Mouse (Mus musculus): ENCODE measurements around the gene Efna5. TPM values are rescaled to one million over a fixed set of nuclear protein-coding genes. Genes with fewer than 3 reads are reported as not detected.

Efna5 gene
- polyA plus RNA-seq, 1 experiment from 2014 or later, result 32.9 TPM

DNA sequence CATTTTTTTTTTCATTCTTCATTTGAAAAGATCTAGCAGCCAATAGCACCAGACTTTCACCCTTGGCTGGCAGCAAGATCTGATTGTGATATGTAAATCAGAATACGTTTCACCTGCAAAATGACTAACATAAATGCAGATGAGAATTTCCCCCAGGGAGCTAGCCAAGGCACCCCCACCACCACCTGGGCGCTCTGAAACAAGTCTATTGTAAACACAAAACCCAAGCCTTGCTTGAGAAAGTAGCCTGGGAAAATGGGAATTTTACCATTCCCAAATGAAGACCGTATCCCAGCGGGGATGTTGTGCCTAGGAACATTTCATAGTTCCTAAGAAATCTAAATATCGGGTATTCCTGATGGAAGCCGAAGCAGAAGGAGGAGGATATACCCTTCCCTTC is 92.3 kb downstream of the Efna5 start:
- no peaks in the 10 kb centered on the region for H3K36me3 ChIP-seq (ENCODE audit: control insufficient read depth, insufficient read depth, low read length)
- H3K4me2 ChIP-seq (ENCODE audit: low read depth, severe bottlenecking), result no peak overlapping the region
- no peaks in the 10 kb centered on the region for H3K9me3 ChIP-seq (ENCODE audit: control insufficient read depth, low read length)
- ATAC-seq (ENCODE audit: insufficient number of reproducible peaks, low FRiP score, low TSS enrichment, low read depth) (no peak), DNase-seq (ENCODE audit: low spot score) (no peak)
- H3K27ac ChIP-seq (replicated peaks; ENCODE audit: low read depth, low read length), result no peak overlapping the region
- H3K4me1 ChIP-seq (ENCODE audit: control insufficient read depth, insufficient read depth, low read length), result peaks cover 10% of the 10 kb centered on the region
- no peak overlapping the region for H3K9ac ChIP-seq (ENCODE audit: low read length)
- WGBS, result 62% methylated on average over 6 of the region's 6 CpGs
- no peaks in the 10 kb centered on the region for H3K27me3 ChIP-seq (ENCODE audit: control insufficient read depth, insufficient read depth, low read length)
- H3K4me3 ChIP-seq (ENCODE audit: low read depth, low read length), result no peak overlapping the region

DNA sequence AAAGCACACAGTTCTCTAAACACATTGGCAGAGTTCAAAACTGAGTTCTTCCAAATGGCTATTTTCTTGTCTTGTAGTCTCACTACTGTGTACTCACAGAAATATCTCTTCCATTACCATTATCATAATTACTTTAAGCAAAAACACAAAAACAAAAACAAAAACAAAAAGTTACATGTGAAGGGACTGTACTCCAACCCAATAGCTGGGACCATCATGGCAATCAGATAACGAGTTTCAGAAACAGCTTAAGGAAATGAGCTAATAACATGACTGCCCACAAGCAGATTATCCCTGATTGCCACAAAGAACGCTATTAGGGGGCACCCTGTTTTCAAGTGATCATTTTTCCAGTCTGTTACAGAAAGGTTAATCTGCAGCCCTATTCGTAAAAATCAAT is 93.3 kb downstream of the Efna5 start:
- Histone ChIP-seq H3K27ac (replicated peaks; ENCODE audit: low read depth, low read length) (no peak overlapping the region), H3K9me3 (ENCODE audit: control insufficient read depth, low read length) (no peaks in the 10 kb centered on the region), H3K36me3 (ENCODE audit: control insufficient read depth, insufficient read depth, low read length) (no peaks in the 10 kb centered on the region), H3K4me1 (ENCODE audit: control insufficient read depth, insufficient read depth, low read length) (peaks cover 19% of the 10 kb centered on the region), H3K27me3 (ENCODE audit: control insufficient read depth, insufficient read depth, low read length) (no peaks in the 10 kb centered on the region), H3K4me2 (ENCODE audit: low read depth, severe bottlenecking) (no peak overlapping the region), H3K4me3 (ENCODE audit: low read depth, low read length) (no peak overlapping the region), H3K9ac (ENCODE audit: low read length) (no peak overlapping the region)
- no peak for DNase-seq (ENCODE audit: low spot score)
- WGBS, result 25% methylated on average over 3 of the region's 3 CpGs
- no peak for ATAC-seq (ENCODE audit: insufficient number of reproducible peaks, low FRiP score, low TSS enrichment, low read depth)

DNA sequence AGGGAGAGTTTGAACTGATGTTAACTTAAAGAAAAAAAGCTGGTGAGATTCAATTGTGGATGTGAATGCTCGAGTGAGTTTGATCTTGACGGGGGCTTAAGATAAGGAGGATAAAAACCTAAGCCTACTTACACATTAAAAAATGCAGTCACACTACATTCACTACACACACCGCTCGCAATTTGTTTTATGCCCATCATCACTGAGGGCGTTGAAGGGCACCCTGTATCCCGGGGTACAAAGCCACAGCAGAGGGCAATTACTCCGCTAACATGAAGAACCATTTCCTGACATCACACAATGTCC is 94.6 kb downstream of the Efna5 start:
- Histone ChIP-seq H3K4me1 (ENCODE audit: control insufficient read depth, insufficient read depth, low read length) (peaks cover 20% of the 10 kb centered on the region), H3K9ac (ENCODE audit: low read length) (no peak overlapping the region), H3K27ac (replicated peaks; ENCODE audit: low read depth, low read length) (no peak overlapping the region), H3K4me3 (ENCODE audit: low read depth, low read length) (no peak overlapping the region), H3K4me2 (ENCODE audit: low read depth, severe bottlenecking) (no peak overlapping the region), H3K9me3 (ENCODE audit: control insufficient read depth, low read length) (no peaks in the 10 kb centered on the region), H3K36me3 (ENCODE audit: control insufficient read depth, insufficient read depth, low read length) (no peaks in the 10 kb centered on the region), H3K27me3 (ENCODE audit: control insufficient read depth, insufficient read depth, low read length) (no peaks in the 10 kb centered on the region)
- ATAC-seq (ENCODE audit: insufficient number of reproducible peaks, low FRiP score, low TSS enrichment, low read depth) (no peak), DNase-seq (ENCODE audit: low spot score) (no peak)
- 56% methylated on average over 7 of the region's 7 CpGs for WGBS

DNA sequence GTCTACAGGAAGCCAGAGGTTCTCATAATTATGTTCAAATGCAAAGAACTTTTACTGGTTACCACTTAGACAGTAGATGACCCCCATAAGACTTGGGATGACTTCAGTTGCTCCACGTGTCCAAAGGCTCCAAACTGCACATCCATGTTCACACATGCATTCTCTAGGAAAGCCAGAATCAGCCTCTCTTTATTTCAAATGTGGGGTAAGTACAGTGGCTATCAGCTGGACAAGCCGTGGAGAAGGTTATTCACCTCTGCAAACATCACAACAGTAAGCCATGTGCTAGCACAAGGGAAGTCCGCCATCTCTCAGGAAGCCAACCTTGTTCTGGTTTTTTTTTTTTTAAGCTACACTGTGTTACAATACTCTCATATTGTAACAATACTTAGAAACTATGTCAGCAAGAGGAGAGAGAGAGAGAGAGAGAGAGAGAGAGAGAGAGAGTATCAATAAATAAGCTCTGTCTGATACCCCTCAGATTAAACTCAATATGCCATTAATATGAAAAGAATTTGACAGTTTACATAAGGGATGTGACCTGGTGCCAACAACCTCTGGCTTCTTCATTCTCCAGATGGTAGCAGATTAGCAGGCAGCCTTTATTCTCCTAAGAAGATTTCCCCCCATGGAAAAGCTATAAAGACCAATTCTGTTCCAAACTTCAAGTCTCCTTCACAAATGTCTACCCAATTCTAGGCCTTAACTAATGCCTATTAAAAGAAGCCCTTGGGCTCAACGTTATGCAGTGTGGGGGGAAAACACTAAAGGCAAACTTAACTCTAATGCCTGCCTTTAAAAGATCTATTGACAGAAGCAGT is 95.1 kb downstream of the Efna5 start:
- H3K4me3 ChIP-seq (ENCODE audit: low read depth, low read length), result no peak overlapping the region
- no peaks in the 10 kb centered on the region for H3K9me3 ChIP-seq (ENCODE audit: control insufficient read depth, low read length)
- H3K4me1 ChIP-seq (ENCODE audit: control insufficient read depth, insufficient read depth, low read length), result peaks cover 22% of the 10 kb centered on the region
- H3K27ac ChIP-seq (replicated peaks; ENCODE audit: low read depth, low read length), result no peak overlapping the region
- ATAC-seq (ENCODE audit: insufficient number of reproducible peaks, low FRiP score, low TSS enrichment, low read depth) (no peak), DNase-seq (ENCODE audit: low spot score) (no peak)
- H3K9ac ChIP-seq (ENCODE audit: low read length), result no peak overlapping the region
- 65% methylated on average over 4 of the region's 4 CpGs for WGBS
- H3K36me3 ChIP-seq (ENCODE audit: control insufficient read depth, insufficient read depth, low read length), result no peaks in the 10 kb centered on the region
- no peak overlapping the region for H3K4me2 ChIP-seq (ENCODE audit: low read depth, severe bottlenecking)
- H3K27me3 ChIP-seq (ENCODE audit: control insufficient read depth, insufficient read depth, low read length), result no peaks in the 10 kb centered on the region

DNA sequence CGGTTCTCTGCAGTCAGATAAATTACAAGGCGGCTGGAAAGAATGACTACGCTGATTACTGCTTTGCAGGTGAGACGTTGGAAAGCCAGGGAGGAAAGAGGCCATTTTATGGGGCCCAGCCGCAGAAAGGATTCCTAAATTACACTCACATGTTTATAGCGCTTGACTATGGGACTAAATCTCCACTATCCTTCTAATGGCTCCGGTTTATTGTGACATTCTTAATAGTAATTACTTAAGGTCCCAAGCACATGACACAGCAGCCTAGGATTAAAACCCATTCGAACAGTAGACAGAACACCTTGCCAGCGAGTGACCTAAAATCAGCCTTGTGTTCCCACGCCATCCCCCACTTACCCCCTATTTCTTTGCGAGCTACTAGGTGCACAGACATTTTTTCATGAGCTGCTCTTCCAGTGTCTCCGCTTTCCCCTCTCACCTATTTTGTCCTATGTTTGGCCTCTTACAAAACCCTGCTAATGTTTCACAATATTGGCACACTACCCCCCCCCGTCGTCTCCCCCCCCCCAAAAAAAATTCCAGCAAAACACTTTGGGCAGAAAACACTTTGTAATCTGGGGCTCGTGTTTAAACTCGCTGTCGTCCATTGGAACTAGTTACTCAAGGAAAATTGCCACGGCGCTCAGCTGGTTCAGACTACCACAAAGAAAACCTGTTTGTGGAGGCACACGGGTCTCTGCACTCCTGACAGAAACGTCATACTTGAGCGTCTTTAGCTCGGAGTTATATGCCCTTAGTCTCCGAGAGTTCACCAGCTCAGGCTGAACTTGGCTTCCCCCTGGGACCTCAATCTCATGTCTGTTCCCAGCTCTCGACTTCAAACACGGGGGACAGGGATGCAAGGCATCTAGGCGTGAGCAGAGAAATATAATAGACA is 96.6 kb downstream of the Efna5 start:
- Histone ChIP-seq H3K9ac (ENCODE audit: low read length) (no peak overlapping the region), H3K4me2 (ENCODE audit: low read depth, severe bottlenecking) (peak overlapping the region; percentile 35), H3K27me3 (ENCODE audit: control insufficient read depth, insufficient read depth, low read length) (no peaks in the 10 kb centered on the region), H3K36me3 (ENCODE audit: control insufficient read depth, insufficient read depth, low read length) (no peaks in the 10 kb centered on the region), H3K27ac (replicated peaks; ENCODE audit: low read depth, low read length) (no peak overlapping the region), H3K4me3 (ENCODE audit: low read depth, low read length) (0 out of 2 replicates have a peak overlapping the region, but pooled peaks have one; percentile 10), H3K4me1 (ENCODE audit: control insufficient read depth, insufficient read depth, low read length) (peaks cover 25% of the 10 kb centered on the region), H3K9me3 (ENCODE audit: control insufficient read depth, low read length) (no peaks in the 10 kb centered on the region)
- ATAC-seq (ENCODE audit: insufficient number of reproducible peaks, low FRiP score, low TSS enrichment, low read depth), result peak; percentile 58
- DNase-seq (ENCODE audit: low spot score), result peak; percentile 42
- 28% methylated on average over 27 of the region's 27 CpGs for WGBS

DNA sequence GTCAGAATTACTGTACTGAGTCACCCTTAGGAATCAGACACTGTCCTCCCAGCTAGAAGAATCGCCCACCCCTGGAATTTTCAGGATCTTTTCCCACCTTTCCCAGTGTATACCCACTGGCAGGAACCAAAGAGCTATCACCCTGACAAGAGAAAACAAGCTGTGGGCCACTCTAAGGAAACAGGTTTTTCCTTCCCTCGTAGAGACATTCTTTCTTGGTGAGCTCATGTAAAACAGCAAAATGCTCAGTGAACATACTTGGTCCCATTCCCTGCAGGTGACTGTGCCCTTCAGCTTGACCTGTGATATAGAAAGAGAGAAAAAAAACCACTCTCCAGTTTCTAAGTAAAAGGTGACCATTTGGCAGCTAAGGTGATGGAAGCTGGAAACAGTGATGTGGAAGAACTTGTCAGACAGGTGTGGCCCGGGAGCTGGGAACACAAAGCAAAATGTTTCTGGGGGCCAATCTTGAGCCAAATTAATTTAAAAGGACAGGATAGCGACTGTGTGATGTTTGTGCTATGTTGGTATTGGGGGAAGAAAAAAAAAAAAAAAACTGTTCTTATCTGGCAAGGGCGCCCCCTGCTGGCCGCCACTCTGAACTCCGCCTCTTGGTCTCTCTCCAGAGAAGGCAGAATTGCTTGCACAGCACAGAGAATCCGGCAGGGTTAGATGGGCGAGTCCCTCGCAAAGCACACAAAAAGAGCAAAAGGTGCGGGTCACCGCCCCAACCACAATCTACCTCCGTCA is 97.4 kb downstream of the Efna5 start:
- no peak overlapping the region for H3K27ac ChIP-seq (replicated peaks; ENCODE audit: low read depth, low read length)
- peak; percentile 67 for ATAC-seq (ENCODE audit: insufficient number of reproducible peaks, low FRiP score, low TSS enrichment, low read depth)
- 15% methylated on average over 13 of the region's 13 CpGs for WGBS
- peaks cover 25% of the 10 kb centered on the region for H3K4me1 ChIP-seq (ENCODE audit: control insufficient read depth, insufficient read depth, low read length)
- DNase-seq (ENCODE audit: low spot score), result peak; percentile 88
- H3K36me3 ChIP-seq (ENCODE audit: control insufficient read depth, insufficient read depth, low read length), result no peaks in the 10 kb centered on the region
- no peak overlapping the region for H3K9ac ChIP-seq (ENCODE audit: low read length)
- no peaks in the 10 kb centered on the region for H3K27me3 ChIP-seq (ENCODE audit: control insufficient read depth, insufficient read depth, low read length)
- 0 out of 2 replicates have a peak overlapping the region, but pooled peaks have one; percentile 10 for H3K4me3 ChIP-seq (ENCODE audit: low read depth, low read length)
- H3K4me2 ChIP-seq (ENCODE audit: low read depth, severe bottlenecking), result peak overlapping the region; percentile 35
- no peaks in the 10 kb centered on the region for H3K9me3 ChIP-seq (ENCODE audit: control insufficient read depth, low read length)

DNA sequence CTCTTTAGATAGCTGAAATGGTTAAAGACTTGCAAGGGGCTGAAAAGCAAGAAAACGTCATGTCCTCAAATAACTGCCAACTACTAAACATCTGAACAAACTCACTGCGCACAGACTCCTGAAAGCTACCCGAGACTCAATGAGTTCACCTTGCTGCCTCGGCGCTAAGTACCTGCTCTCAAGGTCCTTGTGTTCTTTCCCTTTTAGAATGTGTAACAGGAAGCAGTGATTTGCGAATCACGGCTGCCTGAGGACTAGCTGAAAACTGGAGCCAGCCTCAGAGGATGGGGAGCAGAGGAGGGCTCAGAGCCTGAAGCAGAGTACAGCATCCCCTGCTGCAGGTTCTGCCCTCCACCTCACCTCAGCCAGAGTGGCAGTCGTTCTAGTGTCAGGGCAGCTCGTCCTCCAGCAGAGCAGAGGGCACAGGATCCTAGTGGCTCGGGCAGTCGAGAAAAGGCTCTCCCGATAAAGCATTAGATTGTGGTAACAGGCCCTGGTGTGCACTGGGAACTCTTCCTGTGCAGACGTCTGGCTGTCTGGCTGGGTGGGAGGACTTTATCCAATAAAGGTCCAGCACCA is 98.2 kb downstream of the Efna5 start:
- no peaks in the 10 kb centered on the region for H3K27me3 ChIP-seq (ENCODE audit: control insufficient read depth, insufficient read depth, low read length)
- H3K4me3 ChIP-seq (ENCODE audit: low read depth, low read length), result no peak overlapping the region
- H3K4me2 ChIP-seq (ENCODE audit: low read depth, severe bottlenecking), result no peak overlapping the region
- no peaks in the 10 kb centered on the region for H3K36me3 ChIP-seq (ENCODE audit: control insufficient read depth, insufficient read depth, low read length)
- ATAC-seq (ENCODE audit: insufficient number of reproducible peaks, low FRiP score, low TSS enrichment, low read depth) (0 out of 2 replicates have a peak, but pooled peaks have one; percentile 22), DNase-seq (ENCODE audit: low spot score) (no peak)
- H3K4me1 ChIP-seq (ENCODE audit: control insufficient read depth, insufficient read depth, low read length), result peaks cover 25% of the 10 kb centered on the region
- no peak overlapping the region for H3K27ac ChIP-seq (replicated peaks; ENCODE audit: low read depth, low read length)
- H3K9ac ChIP-seq (ENCODE audit: low read length), result no peak overlapping the region
- 53% methylated on average over 13 of the region's 13 CpGs for WGBS
- no peaks in the 10 kb centered on the region for H3K9me3 ChIP-seq (ENCODE audit: control insufficient read depth, low read length)

DNA sequence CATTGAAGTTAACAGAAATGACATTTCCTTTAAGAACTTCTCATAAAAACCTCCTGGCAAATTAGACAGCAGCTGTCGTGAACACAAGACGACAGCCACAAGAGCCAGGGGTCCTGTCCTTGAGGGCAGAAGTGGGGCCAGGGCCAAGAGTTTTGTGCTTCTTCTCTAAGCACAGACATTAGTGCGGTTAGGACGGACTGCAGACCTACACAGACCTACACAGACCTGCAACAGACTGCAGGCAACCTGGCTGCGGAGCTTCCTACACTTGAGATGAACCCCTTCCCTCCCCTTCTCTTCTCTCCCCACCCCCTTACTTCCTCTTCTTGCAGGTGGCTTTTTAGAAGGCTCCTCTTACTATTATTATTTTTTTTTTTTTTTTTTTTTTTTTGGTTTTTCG is 100.0 kb downstream of the Efna5 start:
- H3K27ac ChIP-seq (replicated peaks; ENCODE audit: low read depth, low read length), result no peak overlapping the region
- H3K27me3 ChIP-seq (ENCODE audit: control insufficient read depth, insufficient read depth, low read length), result no peaks in the 10 kb centered on the region
- H3K9me3 ChIP-seq (ENCODE audit: control insufficient read depth, low read length), result no peaks in the 10 kb centered on the region
- no peak overlapping the region for H3K9ac ChIP-seq (ENCODE audit: low read length)
- WGBS, result 51% methylated on average over 6 of the region's 6 CpGs
- H3K4me1 ChIP-seq (ENCODE audit: control insufficient read depth, insufficient read depth, low read length), result peaks cover 23% of the 10 kb centered on the region
- no peak overlapping the region for H3K4me2 ChIP-seq (ENCODE audit: low read depth, severe bottlenecking)
- no peaks in the 10 kb centered on the region for H3K36me3 ChIP-seq (ENCODE audit: control insufficient read depth, insufficient read depth, low read length)
- H3K4me3 ChIP-seq (ENCODE audit: low read depth, low read length), result no peak overlapping the region
- DNase-seq (ENCODE audit: low spot score) (no peak), ATAC-seq (ENCODE audit: insufficient number of reproducible peaks, low FRiP score, low TSS enrichment, low read depth) (no peak)

Measured in limb, embryonic 11.5 days (tissue).